Mouse (Mus musculus) G1E (cell line): ENCODE results near the gene Ccni.

ENCODE experiments used
- CTCF ChIP-seq: IDR thresholded peaks from 2 replicates; pipeline ENCODE4 v1.5.1; 2012; ENCODE audit warnings: low read depth, low read length, inconsistent platforms, mixed read lengths
- GATA1 ChIP-seq: IDR thresholded peaks from 2 replicates; pipeline ENCODE4 v1.6.1; 2012; ENCODE audit warnings: borderline replicate concordance, low read length, inconsistent platforms, mixed read lengths
- GATA2 ChIP-seq: IDR thresholded peaks from 2 replicates; pipeline ENCODE4 v1.6.1; 2012; ENCODE audit warnings: low read depth, low read length, inconsistent platforms, borderline replicate concordance

DNA sequence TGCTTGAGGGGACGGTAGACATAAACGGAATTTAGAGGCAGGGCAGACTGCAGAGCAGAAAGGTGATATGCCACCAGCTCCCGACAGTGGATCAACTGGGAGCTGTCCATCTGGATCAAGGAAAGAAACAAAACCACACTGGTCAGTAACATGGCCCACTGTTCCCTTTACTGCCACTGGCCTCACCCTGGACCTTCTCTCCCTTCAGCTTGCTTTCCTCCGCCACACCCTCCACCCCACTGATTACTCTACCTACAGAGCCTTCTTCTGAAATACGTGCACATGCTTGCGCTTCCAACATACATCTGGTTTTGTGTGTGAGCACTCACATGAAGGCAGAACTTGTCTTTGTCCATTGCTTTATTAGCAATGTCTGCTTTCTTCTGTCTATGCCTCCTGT is 23.0 kb downstream of the Ccni start:
- TF ChIP-seq CTCF (no peak), GATA1 (no peak), GATA2 (no peak)
